Mouse (Mus musculus) spleen, postnatal 4 days (tissue): Measurements from ENCODE around the gene BC005624.
A peak's percentile ranks its signal among the peaks of the same experiment; 100 is the strongest.

Experiments
- DNase-seq, 2 experiments: peaks; one replicate each; pipeline ENCODE4 v3.0.0; 2022; ENCODE audit warnings: low spot score in 2 of 2

The BC005624 gene

DNA sequence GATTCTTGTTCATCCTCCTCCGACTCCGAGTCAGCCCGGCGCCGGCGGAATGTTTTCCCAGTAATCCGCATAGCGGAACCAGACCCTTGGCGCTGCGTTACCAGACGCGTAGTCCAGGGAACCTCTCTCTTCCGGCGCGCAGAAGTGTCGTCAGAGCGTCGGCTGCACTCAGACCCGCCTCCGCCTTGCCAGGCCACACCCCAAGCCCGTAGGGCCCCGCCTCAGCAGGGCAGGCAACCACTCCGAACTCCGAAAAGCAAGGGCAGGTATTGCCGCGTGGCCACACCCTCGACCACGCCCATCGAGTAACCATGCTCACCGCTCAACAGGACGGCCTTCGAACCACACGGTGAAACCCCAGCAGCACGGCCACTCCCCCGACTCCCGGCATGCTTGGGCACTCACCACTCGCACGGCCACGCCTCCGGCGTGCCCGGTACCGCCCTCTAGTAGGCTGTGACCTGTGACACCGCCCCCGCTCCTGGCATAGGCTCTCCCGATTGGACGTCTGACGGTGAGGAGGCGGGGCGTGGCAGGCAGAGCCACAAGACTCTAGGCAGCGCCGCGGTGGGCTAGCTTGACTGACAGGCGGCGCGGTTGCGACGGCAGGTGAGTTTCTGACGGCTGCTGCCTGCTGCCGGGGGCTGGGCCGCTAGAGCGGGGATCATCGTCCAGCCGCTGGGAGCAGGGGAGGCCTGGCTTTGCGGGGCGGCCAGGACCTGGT is at the start of gene BC005624, which contains the start of gene Usp20:
BC005624 (minus strand) TSS at position 412 of the 724 bp plus-strand sequence.
Usp20 (plus strand) TSS at position 490 of the 724 bp plus-strand sequence.
- DNase-seq: peak; percentile 99

DNA sequence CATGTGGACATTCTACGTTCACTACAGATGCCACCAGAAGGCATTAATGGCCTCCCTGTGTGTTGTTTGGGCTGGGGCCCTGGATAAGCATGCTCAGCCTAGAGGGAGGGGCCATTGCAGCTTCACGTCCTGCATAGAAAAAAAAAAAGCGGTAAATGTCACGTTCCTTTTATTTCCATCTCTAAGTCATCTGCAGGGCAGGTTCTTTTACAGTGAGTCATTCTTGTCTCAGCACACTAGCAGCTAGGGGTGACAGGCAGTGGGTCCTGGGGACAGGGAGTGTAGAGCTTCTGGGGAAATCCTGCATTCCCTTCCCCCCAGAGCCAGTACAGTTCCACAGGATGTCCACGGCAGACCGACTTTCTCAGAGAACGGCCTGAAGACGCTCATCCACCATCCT is 44.6 kb upstream of the BC005624 start:
- DNase-seq: no peak

DNA sequence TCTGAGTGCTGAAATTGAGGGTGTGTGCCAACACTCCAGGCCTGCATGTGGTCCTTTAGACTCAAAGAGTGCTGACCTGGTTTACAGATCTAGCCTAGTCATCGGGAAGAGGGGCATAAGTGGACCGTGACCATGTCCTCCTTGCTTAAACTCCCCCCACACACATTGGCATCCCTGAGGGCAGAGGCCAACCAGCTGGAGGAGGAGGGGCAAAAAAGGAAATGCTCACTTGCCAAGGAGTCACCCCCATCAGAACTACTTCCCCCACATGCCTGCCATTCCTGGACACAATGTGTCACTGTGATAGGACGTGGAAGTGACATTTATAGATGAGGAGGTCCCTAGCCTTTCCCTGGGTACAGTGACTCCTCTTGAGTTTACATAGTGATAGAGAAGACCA is 43.5 kb upstream of the BC005624 start:
- no peak for DNase-seq

DNA sequence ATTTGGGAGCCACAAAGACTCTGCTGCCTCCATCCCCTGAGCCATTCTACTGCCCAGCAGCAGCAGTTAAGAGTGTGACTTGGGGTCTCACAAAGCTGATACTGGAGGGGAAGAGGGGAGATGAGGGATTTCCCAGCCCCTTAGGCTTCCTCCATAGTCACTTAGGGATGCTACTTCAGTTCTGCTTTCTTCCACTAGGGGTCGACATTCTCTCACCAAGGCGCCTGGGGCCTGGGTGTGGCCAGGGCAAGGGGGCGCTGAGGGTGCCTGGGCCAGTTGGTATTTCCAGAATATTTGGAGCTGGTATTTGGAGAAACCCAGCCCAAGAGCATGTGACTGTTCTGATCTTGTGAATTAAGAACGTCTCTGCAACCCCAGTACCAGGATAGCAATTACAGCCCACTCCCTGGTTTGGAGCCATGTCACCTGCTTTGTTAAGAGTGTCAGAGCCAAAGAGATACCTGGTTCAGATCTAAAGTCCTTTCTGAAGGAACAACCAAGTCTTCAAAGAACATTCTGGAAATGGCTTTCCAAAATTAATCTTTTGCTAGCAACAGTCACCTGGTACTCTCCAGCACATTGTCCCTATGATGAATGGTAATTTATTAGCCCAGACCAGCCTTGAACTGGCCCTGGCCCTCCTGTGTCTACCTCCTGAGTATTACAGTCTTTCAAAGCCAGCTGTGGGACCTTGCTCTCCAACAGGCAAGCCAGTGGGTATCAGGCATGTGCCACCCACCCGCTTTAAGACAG is 42.8 kb upstream of the BC005624 start:
- DNase-seq: peak; percentile 63 to 82

DNA sequence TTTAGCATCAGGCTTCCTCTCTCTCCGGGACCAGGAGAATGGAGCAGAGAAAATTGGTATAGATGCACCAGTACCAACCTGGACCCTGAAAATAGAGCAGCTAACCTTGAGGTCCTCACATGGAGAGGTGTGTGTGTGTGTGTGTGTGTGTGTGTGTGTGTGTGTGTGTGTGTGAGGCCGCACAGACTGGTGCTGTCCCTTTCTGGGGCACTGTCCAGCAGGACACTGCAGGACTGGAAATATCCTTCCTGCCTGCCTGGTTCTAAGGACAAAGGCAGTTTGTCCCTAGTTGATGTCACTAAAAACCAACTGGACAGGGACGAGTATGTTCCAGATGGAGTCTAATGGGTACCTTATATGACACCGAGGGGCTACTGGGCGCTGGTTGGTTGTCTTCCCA is 41.9 kb upstream of the BC005624 start:
- DNase-seq: no peak

DNA sequence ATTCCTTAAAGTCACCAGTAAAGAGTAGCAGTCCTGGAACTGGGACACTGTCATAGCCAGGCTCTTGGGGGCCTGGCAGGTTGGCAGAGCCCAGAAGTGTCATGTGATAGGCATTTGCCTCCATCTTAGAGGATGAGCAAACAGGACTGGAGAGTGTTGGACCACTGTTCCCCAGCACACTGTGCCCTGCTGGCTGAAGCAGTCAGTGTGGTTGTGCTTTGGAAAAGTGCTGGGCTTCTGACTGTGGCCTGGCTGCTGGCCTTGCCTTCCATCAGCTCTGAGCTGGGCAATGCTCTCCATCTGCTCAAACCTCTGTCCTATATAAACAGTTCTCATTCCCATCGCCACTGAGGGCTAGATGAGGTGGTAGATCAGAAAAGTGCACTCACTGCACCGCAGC is 38.2 kb upstream of the BC005624 start:
- no peak for DNase-seq

DNA sequence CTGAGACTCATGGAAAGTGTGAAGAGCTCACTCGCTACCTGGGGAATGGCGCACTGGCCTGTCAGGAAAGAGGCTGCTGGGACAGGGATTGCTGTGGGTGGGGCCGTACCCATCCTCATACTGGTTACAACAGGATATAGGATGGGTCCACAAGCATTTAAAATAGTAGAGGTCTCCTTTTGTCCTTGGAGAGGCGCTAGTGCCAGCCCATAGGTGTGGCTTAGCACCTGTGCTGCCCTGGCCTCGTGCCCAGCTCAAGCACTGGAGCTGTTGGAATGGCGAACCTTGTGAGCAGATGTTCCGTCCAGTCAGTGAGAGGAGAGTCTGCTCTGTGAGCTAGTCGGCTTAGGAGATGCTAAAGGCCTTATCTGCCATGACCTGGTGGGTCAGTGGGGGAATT is 37.0 kb upstream of the BC005624 start:
- DNase-seq: no peak

DNA sequence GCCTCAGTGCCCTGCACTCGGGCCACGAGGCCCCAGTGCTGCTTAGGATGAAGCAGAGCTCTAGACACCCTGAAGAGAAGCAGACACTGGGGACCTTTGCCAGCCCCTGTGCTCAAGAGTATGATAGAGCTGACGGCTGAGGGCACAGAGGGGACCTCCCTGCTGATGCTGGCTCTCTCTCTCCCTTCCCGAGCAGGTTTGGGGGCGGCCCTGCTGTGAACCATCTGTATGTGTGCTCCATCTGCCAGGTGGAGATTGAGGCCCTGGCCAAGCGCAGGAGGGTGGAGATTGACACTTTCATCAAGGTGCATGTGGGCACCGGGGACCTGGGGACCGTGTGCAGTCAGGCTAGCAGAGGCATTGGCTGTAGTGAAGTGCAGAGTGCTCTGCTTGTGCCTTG is 36.5 kb upstream of the BC005624 start:
- no peak for DNase-seq

DNA sequence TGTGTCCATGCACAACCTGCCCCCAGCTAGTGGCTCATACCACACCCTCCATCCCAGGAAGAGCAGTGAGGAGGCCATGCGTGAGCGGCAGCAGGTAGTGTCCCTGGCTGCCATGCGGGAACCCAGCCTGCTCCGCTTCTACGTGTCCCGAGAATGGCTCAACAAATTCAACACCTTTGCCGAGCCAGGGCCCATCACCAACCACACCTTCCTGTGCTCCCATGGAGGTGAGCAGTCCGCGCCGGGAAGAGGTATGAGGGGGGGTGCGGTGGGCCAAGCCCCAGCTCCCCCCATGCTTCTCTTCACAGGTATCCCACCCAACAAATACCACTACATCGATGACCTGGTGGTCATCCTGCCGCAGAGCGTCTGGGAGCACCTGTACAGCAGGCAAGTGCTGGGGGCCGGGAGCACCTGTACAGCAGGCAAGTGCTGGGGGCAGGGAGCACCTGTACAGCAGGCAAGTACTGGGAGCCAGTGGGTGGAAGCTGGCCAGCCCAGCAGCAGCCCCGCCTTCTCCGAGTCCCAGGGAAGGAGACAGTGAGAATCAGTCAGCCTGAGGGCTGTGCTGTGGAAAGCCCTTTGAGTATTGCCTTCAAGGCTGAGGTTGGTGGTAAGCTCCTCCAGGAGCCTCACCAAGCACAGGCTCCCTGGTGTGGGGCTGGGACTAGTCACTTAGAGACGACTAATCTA is 35.8 kb upstream of the BC005624 start:
- no peak for DNase-seq

DNA sequence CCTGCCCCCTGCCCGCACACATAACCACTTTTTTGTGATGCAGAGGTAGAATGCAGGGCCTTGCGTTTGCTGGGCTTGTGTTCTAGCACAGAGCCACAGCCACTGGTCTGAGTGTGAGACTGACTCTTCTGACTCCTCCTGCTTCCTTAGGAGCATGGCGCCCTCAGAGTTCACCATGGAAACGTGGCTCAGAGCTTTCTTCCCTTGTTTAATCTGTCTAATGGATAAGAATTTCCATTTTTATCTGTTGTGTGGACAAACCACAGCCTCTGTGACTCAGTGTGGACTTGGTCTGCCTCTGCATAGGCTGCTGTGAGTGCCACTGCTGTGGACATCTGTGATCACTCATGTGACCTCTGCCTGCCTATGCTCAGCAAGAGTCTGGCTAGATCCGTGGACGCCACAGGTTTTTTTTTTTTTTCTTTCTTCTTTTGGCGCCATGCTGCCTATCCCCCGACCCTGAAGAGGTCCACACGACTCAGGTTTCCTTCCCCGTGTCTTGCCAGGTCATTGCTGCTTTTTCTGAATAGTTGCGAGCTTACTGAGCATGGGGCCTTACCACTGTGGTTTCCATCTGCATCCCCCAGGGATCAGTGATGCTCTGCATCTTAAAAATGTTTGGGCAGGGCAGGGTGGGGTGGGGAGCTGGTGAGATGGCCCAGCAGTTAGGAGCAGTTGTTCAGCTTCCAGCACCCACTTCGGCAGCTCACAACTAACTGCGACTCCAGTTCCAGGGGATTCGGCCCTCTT is 31.5 kb upstream of the BC005624 start:
- DNase-seq: no peak

DNA sequence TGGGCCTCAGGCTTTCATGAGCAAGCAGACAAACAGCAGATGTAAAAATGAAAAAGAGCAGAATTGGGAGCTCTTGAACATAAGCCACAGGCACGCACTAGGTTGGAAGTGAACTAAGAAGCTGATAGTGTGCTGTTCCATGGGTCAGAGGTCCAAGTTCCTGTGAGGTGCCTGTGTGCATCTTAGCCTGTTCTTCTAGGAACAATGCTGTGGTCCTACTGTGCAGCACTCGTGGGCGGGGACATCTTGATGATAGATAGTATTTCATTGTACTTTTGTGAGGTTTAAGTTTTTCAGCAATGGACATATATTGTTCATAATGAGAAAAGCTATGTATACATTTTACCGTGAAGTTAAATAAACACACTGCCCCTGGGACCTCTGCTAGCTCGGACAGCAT is 25.2 kb upstream of the BC005624 start:
- no peak for DNase-seq

DNA sequence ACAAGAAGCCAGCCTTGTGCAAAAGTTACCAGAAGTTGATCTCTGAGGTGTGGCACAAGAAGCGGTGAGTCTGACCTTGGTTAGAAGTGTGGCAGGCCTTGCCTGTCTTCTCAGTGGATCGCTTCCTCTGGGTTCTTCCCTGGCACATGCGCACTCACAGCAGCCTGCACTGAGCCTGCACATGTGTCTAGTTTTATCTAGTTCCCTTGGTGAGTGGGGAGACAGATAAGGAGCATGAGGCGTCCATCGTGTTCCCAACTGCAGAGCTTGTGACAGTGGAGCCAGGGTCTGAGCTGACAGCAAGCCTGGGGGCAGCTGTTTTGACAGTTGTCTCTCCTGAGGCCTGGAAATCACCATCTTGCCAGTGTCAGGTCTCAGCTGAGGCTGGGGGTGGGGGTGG is 24.4 kb upstream of the BC005624 start:
- peak; percentile 75 to 77 for DNase-seq

DNA sequence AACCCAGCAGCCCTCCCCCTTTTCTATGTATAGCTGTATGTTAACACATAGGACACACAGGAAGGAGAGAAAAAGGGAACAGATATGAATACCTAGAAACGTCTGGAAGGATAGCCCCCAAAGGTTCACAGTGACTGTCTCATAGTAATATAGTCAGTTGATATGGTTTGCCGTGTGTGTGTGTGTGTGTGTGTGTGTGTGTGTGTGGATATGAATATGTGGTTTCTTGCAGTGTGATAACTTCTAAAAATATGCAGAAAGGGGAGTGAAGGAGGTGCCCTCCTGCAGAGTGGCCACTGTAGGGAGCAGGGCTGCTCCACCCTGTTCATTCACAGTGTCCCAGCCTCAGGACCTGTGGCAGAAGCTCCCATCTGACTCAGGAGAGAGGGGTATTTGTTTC is 23.5 kb upstream of the BC005624 start:
- DNase-seq: no peak

DNA sequence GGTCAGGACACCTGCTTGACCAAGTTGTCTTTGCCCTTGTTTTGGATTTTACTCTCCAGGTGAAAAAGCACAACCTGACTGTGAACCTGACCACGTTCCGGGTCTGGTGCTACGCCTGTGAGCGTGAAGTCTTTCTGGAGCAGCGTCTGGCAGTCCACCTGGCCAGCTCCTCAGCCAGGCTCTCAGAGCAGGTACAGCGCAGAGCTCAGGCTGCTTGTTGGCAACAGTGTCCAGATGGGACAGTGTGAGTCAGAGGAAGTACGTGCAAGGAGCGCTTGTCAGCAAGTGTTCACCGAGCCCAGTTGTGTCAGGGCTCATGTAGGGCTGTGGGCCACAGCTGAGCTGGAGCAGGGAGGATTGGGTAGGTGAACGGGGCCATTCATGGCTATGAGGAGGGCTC is 20.9 kb upstream of the BC005624 start:
- DNase-seq: no peak

DNA sequence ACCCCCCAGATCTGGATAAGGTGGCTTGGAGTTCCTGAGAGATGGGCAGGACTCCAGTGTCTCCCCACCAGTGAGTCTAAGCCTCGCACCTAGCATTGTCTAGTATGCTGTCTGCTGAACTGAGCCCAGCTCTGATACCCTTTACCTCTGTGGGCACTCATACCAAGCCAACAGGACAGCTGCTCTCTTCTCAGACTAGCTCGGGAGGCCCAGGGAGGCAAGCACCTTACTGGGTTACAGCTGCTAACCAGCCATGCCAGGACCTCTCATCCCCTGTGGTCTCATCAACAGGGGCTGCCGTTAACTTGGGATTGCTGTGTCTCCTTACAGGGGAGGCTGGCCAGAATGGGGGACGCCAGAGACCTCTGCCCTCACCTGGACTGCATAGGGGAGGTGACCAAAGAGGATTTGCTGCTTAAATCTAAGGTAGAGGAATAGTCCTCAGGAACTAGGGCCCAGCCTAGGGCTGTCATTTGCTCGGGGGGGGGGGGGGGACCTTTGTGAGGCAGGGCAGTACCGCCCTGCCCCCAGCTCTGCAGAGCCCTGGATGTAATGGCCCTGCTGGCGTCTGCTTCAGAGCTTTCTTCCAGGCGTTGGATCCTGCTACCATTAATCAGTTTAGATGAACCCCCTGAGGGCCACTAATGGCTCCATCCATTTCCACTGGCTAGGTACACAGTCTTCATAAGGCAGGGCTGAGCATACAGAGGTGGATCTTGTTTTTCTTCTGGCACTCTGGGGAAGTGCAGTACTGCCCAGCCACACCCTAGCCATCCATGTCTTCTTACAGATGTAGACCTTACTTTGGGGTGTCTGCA is 16.7 kb upstream of the BC005624 start:
- DNase-seq: no peak

DNA sequence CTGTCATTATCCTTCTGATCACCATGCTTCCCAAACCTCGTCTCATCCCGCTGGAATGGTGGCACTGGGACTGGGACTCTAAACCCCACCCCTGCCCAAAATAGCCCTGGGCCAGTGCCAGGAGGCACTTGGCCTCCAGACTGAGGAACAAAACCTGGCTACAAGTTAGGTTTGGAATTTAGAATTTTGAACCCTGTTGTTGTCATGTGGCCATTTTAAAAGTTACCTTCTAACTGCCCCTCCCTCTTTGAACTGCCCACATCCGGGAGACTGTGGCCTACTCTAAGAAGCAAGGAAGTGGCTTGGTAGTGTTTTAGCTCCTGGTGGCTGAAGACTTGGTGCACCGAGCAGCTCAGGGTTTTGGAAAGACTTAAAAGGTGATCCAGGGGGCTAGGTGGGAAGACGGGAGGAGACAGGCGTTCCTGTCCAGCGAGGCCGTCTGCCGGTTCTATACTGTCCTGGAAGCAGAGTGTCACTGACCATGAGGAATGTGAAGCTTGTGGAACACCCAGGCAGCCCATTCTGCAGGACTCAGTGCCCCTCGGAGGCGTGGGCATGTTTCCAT is 13.5 kb upstream of the BC005624 start:
- DNase-seq: no peak

DNA sequence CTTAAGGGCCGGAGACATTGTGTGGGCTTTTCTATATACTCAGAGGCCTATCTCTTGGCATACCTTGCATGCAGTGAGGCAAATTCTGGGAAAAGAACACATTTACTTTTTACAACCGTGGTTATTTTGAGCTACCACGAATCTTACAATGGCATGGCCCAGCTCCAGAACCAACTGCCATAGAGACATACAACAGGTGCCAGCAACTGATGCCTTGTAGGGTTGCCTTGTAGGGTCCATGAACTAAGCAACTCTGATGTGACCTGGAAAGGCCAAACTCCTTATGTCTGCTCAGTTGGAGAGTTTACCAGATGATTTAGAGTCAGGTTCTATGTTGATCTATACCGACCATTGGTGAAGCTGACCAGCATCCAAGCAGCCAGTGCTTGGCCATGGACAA is 12.9 kb upstream of the BC005624 start:
- no peak for DNase-seq

DNA sequence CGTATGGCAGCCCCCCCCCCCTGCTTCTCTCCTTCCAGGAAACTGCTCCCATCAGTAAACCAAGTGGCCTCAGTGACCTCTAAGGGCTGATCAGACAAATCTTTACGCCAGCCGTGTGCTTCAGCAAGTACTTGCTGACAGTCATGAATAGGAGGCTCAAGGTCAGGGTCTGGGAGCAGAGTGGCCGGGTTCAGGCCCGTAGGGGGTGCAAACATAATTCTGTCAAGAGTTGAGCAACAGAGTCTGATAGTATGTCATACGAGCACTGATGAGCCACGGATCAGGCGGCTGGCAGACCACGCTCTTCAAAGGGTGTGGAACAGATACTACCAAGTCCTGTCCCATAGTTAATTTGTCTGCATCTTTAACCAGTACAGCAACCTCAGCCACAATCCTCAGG is 8.2 kb upstream of the BC005624 start:
- DNase-seq: no peak

DNA sequence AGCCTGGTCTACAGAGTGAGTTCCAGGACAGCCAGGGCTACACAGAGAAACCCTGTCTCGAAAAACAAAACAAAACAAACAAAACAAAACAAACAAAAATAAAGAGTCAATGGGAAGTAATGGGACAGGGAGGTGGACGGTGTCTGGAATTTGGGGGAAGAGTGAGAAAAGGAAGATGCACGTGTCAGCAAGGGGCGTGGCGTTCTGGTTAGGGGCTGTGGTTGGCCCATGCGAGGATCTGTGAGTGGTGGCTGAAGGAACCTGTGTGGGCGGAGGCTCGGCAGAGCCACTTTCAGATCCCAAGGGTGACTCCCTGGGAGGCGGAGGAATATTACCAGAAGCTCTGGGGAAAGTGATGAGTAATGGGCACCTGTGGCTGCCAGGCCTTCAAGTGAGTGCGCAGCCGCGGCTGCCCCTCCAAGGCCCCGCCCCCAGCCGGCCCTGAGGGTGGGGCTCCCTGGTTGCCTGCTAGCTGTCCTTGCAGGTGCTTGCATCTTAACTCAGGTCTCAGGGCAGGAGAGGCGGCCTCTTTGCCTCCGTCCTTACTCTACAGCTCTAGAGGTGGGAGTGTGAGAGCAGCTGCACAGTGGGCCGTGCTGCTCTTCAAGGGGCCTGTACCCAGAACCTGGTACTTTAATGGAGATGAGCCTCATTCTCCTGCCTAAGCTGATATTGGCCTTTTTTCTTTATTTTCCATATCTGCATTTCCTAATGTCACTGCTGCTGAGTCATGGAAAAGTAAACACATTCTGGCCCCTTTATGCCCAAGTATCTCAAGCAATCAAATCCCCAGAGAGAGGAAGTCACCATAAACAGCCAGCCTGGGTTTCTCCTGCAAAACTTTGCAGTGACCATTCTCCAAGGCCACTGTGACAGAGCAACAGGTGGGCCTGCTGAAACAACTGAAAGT is 3.4 kb upstream of the BC005624 start:
- DNase-seq: peak; percentile 43 to 77

DNA sequence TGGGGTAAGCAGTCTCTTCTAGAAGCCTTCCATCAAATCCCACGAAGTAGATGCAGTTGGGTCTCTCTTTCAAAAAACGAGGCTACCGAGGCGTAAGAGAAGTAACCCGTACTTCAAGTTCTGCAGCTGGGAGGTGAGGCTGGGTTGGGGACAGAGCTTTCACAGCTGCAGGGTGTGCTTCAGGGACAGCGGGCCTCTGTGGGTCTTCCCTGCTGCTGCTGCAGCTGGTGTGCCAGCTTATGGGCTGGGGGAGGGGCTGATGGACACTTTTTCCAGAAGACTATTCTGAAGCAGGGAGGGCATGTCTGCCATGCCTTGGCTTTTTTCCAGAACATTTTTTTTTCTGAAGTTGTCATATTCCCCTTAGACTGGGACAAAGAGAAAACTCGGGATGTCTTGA is 1.0 kb upstream of the BC005624 start:
- DNase-seq: no peak
